Mouse (Mus musculus) E14TG2a.4 (cell line): ENCODE results near the gene Cpvl.

ENCODE experiments used
- CTCF ChIP-seq: conservative IDR thresholded peaks from 2 replicates; pipeline ENCODE4 v1.5.1; 2014; ENCODE audit warnings: low read length
- NANOG ChIP-seq: IDR thresholded peaks from 2 replicates; pipeline ENCODE4 v1.6.1; 2014; ENCODE audit warnings: borderline replicate concordance, low read length, mixed read lengths

- no peak for TF ChIP-seq CTCF
- TF ChIP-seq NANOG, result no peak
Measured at GRCm38 (mm10) chr6:53980817-53981480, 2.5 kb upstream of the Cpvl start.
